Mouse (Mus musculus) forebrain, postnatal 0 days (tissue): Measurements from ENCODE around the gene Myh9. TPM values are rescaled to one million over a fixed set of nuclear protein-coding genes. Genes with fewer than 3 reads are reported as not detected.

Experiments used
- ATAC-seq: fragments of 200-750 bp; cut with Nextera tagmentation; 2 replicates; pipeline ENCODE4 v1.8.0; 2017; ENCODE audit warnings: mild to moderate bottlenecking, moderate library complexity
- DNase-seq: peaks from one replicate; pipeline ENCODE4 v3.0.0-alpha.2; 2015
- H3K27ac ChIP-seq: fragments of 300-500 bp; sonication (generic); 2 replicates; pipeline ENCODE4 v1.5.1; 2014; ENCODE audit warnings: low read depth, mild to moderate bottlenecking, antibody characterized with exemption, low read length, moderate library complexity, mixed read lengths
- H3K27me3 ChIP-seq: fragments of 300-500 bp; sonication (generic); 2 replicates; pipeline ENCODE4 v1.6.1; 2014; ENCODE audit warnings: mild to moderate bottlenecking, low read length, mixed read lengths; ENCODE audit not compliant: insufficient read depth
- H3K36me3 ChIP-seq: fragments of 300-500 bp; sonication (generic); 2 replicates; pipeline ENCODE4 v1.6.1; 2014; ENCODE audit warnings: mild to moderate bottlenecking, moderate library complexity; ENCODE audit not compliant: insufficient read depth
- H3K4me1 ChIP-seq: fragments of 300-500 bp; sonication (generic); 2 replicates; pipeline ENCODE4 v1.6.1; 2014; ENCODE audit warnings: antibody characterized with exemption; ENCODE audit not compliant: insufficient read depth
- H3K4me2 ChIP-seq: fragments of 300-500 bp; sonication (generic); 2 replicates; pipeline ENCODE4 v1.6.1; 2014; ENCODE audit warnings: low read depth, mild to moderate bottlenecking, moderate library complexity
- H3K4me3 ChIP-seq: fragments of 300-500 bp; sonication (generic); 2 replicates; pipeline ENCODE4 v1.5.1; 2014; ENCODE audit warnings: low read depth, low read length, mixed read lengths
- H3K9ac ChIP-seq: fragments of 300-500 bp; sonication (generic); 2 replicates; pipeline ENCODE4 v1.6.1; 2014; ENCODE audit warnings: mild to moderate bottlenecking
- H3K9me3 ChIP-seq: fragments of 300-500 bp; sonication (generic); 2 replicates; pipeline ENCODE4 v1.6.1; 2016; ENCODE audit warnings: low read length
- CTCF ChIP-seq: sonication (generic); IDR thresholded peaks from 2 replicates; pipeline ENCODE4 v1.5.1; 2016; ENCODE audit warnings: antibody characterized with exemption, control low read depth, low read depth
- WGBS: fragments of 180-500 bp; shearing (Covaris S2); extraction: QIAGEN DNeasy Blood & Tissue Kit; methylation state at CpG from one replicate; pipeline ENCODE4 v1.1.7; 2014; 5-methylcytosine and 5-hydroxymethylcytosine counted together
- polyA plus RNA-seq: library from polyadenylated mRNA; unstranded; fragments of >200 nt; fragmentation: Nextera tagmentation; extraction: Ambion mirVana; gene quantifications from 2 replicates; pipeline ENCODE4 v1.2.1, GENCODE M21; 2015
- total RNA-seq: library from RNA; depleted of rRNA; stranded (reverse); fragments of >200 nt; gene quantifications from 2 replicates; pipeline ENCODE4 v1.2.3, GENCODE M21; 2014

The Myh9 gene
- total and polyA plus RNA-seq, 2 experiments from 2014 or later, result 7.2 to 35.2 TPM

DNA sequence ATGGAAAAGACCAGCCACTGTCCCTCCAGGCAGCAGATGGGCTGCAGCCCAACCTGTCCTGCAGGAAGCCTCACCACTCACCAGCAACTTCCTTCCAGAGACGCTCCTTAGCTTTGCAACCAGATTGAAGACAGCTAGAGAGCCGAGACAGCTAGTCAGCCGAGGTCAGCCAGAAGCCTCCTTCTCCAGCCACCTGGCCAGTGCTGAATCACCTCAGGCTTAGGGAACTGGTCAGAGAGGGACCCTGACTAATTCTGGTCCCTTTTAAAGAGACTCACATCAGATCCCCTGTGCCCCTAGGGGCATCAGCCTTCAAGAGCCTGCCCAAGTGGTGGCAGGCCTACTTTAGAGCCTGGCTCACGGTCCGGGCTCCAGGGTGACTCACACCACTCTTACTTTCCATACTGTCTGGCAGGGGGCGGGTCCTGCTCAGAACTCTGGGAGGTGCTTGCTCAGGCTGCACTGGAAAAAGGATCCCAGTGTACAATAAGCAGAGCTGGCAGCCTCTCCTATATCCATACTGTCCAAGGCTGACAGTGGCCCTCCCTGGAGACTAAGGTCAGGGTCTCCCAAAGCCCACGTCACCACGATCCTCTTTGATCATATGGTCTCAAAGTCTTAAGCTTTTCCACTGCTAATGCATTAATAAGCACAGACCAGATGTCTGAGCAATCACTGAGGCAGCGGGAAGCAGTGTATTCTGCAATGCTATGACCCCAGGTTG is 5.9 kb downstream of the Myh9 start:
- Histone ChIP-seq H3K27ac (no peak overlapping the region), H3K36me3 (no peaks in the 10 kb centered on the region), H3K4me1 (peaks cover 16% of the 10 kb centered on the region), H3K9me3 (no peaks in the 10 kb centered on the region), H3K4me2 (no peak overlapping the region), H3K4me3 (no peak overlapping the region), H3K9ac (no peak overlapping the region), H3K27me3 (no peaks in the 10 kb centered on the region)
- 62% methylated on average over 9 of the region's 9 CpGs for WGBS
- no peak for TF ChIP-seq CTCF
- DNase-seq, result no peak
- ATAC-seq, result no peak

GRCm38 (mm10) chr15:77834336-77835268 is 7.4 kb downstream of the Myh9 start:
- no peak for TF ChIP-seq CTCF
- H3K27me3 ChIP-seq, result no peaks in the 10 kb centered on the region
- no peaks in the 10 kb centered on the region for H3K9me3 ChIP-seq
- H3K9ac ChIP-seq, result no peak overlapping the region
- DNase-seq (no peak), ATAC-seq (no peak)
- 78% methylated on average over 15 of the region's 15 CpGs for WGBS
- H3K4me1 ChIP-seq, result peaks cover 6% of the 10 kb centered on the region
- no peak overlapping the region for H3K4me3 ChIP-seq
- no peak overlapping the region for H3K27ac ChIP-seq
- H3K36me3 ChIP-seq, result no peaks in the 10 kb centered on the region
- no peak overlapping the region for H3K4me2 ChIP-seq

GRCm38 (mm10) chr15:77833731-77834130 is 8.2 kb downstream of the Myh9 start:
- Histone ChIP-seq H3K4me2 (no peak overlapping the region), H3K4me1 (peaks cover 4% of the 10 kb centered on the region), H3K27me3 (no peaks in the 10 kb centered on the region), H3K27ac (no peak overlapping the region), H3K36me3 (no peaks in the 10 kb centered on the region), H3K9me3 (no peaks in the 10 kb centered on the region), H3K4me3 (no peak overlapping the region), H3K9ac (no peak overlapping the region)
- TF ChIP-seq CTCF, result no peak
- no peak for DNase-seq
- no peak for ATAC-seq
- WGBS, result 92% methylated on average over 6 of the region's 6 CpGs

GRCm38 (mm10) chr15:77833083-77833482 is 8.9 kb downstream of the Myh9 start:
- H3K9me3 ChIP-seq, result no peaks in the 10 kb centered on the region
- no peaks in the 10 kb centered on the region for H3K36me3 ChIP-seq
- DNase-seq, result no peak
- no peak overlapping the region for H3K9ac ChIP-seq
- H3K4me3 ChIP-seq, result no peak overlapping the region
- H3K4me1 ChIP-seq, result no peaks in the 10 kb centered on the region; the same call in 1 of the 2 replicates
- H3K27ac ChIP-seq, result no peak overlapping the region
- no peak overlapping the region for H3K4me2 ChIP-seq
- TF ChIP-seq CTCF, result no peak
- H3K27me3 ChIP-seq, result no peaks in the 10 kb centered on the region
- ATAC-seq, result no peak

GRCm38 (mm10) chr15:77832458-77832904 is 9.5 kb downstream of the Myh9 start:
- Histone ChIP-seq H3K4me1 (no peaks in the 10 kb centered on the region; the same call in 1 of the 2 replicates), H3K36me3 (no peaks in the 10 kb centered on the region), H3K4me2 (no peak overlapping the region), H3K27ac (no peak overlapping the region), H3K9me3 (no peaks in the 10 kb centered on the region), H3K4me3 (no peak overlapping the region), H3K27me3 (no peaks in the 10 kb centered on the region), H3K9ac (no peak overlapping the region)
- WGBS, result 90% methylated on average over 7 of the region's 7 CpGs
- TF ChIP-seq CTCF, result no peak
- ATAC-seq, result no peak
- no peak for DNase-seq

- Histone ChIP-seq H3K4me1 (no peaks in the 10 kb centered on the region; the same call in 1 of the 2 replicates), H3K36me3 (no peaks in the 10 kb centered on the region), H3K27me3 (no peaks in the 10 kb centered on the region), H3K4me3 (no peak overlapping the region), H3K4me2 (no peak overlapping the region), H3K9ac (no peak overlapping the region), H3K27ac (no peak overlapping the region), H3K9me3 (no peaks in the 10 kb centered on the region)
- no peak for TF ChIP-seq CTCF
- ATAC-seq, result no peak
- WGBS, result 87% methylated on average over 8 of the region's 8 CpGs
- no peak for DNase-seq
Observed at GRCm38 (mm10) chr15:77831754-77832457, 10.1 kb downstream of the Myh9 start.
